Mouse (Mus musculus) neutrophil, adult 5-6 weeks (primary cell): ENCODE results near the gene Foxb1. TPM values are rescaled to one million over a fixed set of nuclear protein-coding genes. Genes with fewer than 3 reads are reported as not detected.

Experiments used
- total RNA-seq: library from RNA; stranded (forward); fragments of 200-1000 nt; gene quantifications from 2 replicates; pipeline ENCODE4 v1.2.3, GENCODE M21; 2017

Gene Foxb1
- total RNA-seq, 1 experiment from 2014 or later = not detected

Other genes starting within 250 kb of the Foxb1 start
- 150 and 154 TPM in 2 replicates for gene Bnip2, start 228.5 kb upstream of the Foxb1 start, total RNA-seq